Mouse (Mus musculus): ENCODE measurements around the gene Eda. TPM values are rescaled to one million over a fixed set of nuclear protein-coding genes. Genes with fewer than 3 reads are reported as not detected.
"Not testable (repeated sequence)": the region's sequence is repeated elsewhere in the genome, so short reads cannot be mapped to it uniquely, and the experiment has no call there.

The Eda gene
- polyA plus RNA-seq, 1 experiment from 2014 or later: 3.8 TPM

DNA sequence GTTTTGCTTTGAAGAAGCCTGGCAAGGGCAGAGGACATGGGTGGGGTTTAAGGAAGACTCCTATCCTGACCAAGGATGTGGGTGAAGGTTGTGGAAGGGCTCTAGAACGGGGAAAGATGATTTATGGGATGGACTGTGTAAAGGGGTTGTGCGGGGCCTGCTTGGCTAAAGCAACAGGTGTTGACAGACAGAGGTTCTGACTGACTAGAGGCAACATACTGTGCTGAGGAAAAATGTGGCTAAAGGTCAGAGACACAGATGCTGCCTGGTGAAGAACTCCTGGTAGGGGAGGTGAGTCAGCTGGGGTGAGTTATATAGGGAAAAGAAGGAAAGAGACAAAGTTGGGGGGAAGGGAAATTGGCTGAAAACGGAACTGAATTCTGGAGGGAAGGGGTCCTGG, 456.9 kb downstream of the Eda start:
- Histone ChIP-seq H3K9ac (no peak overlapping the region), H3K27ac (no peak overlapping the region), H3K9me3 (no peaks in the 10 kb centered on the region), H3K36me3 (no peaks in the 10 kb centered on the region), H3K4me1 (no peaks in the 10 kb centered on the region), H3K27me3 (peaks cover 17% of the 10 kb centered on the region), H3K4me3 (no peak overlapping the region), H3K4me2 (no peak overlapping the region)
- no peak for ATAC-seq (ENCODE audit: insufficient number of reproducible peaks, low FRiP score, low TSS enrichment, low read depth)
- 41% methylated on average over 3 of the region's 3 CpGs for WGBS

DNA sequence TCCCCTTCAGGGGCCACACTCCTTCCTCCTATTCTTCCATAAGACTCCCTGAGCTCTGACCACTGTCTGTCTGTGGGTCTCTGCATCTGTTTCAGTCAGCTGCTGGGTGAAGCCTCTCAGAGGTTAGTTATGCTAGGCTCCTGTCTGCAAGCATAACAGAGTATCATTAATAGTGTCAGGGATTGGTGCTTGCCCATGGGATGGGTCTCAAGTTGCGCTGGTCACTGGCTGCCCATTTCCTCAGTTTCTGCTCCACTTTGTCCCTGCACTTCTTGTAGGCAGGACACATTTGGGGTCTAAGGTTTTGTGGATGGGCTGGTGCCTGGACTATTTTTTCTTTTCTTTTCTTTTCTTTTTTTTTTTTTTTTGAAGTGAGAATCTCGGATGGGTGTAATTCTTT, 467.2 kb downstream of the Eda start, which contains the start of gene Awat2:
Awat2 (minus strand) TSS at position 101 of the 400 bp plus-strand sequence.
- H3K9ac ChIP-seq; H3K4me3 ChIP-seq; H3K4me1 ChIP-seq; H3K36me3 ChIP-seq; H3K9me3 ChIP-seq; H3K27me3 ChIP-seq; H3K4me2 ChIP-seq; H3K27ac ChIP-seq; ATAC-seq (ENCODE audit: insufficient number of reproducible peaks, low FRiP score, low TSS enrichment, low read depth): not testable (repeated sequence)
- WGBS: 81% methylated on average over 2 of the region's 2 CpGs

DNA sequence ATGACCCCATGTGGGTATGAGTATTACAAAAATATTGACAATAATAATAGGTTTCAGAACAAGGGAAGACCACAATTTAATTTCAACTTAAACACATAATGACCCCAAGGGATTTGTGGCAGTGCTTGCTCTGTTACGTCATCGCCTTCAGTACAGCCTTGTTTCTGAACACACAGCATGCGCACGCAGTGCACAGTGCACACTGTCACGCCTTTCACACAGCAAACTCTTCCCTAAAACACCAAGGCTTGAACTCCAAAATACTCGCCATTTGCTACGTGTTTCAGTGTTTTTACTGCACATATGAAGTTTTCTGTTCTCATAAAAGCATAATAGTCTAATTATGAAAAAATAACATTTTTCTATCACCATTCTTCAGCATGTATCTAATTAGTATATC, 468.1 kb downstream of the Eda start:
- Histone ChIP-seq H3K4me1 (no peaks in the 10 kb centered on the region), H3K4me3 (no peak overlapping the region), H3K9ac (no peak overlapping the region), H3K36me3 (no peaks in the 10 kb centered on the region), H3K27ac (no peak overlapping the region), H3K27me3 (0 out of 2 replicates have a peak, but pooled peaks cover 3% of the 10 kb centered on the region), H3K9me3 (no peaks in the 10 kb centered on the region), H3K4me2 (no peak overlapping the region)
- no peak for ATAC-seq (ENCODE audit: insufficient number of reproducible peaks, low FRiP score, low TSS enrichment, low read depth)
- 81% methylated on average over 7 of the region's 7 CpGs for WGBS

MicroRNA genes within 50 kb of the gene (microRNA counts, 519-probe panel; counts per million panel counts)
- 2,658 counts per million, percentile 56 among the panel's probes with 10 or more counts for microRNA mmu-miR-676

Small RNA genes within 50 kb of the gene (microRNA-seq; reads per million reads assigned to microRNA genes)
- gene Mir676: 867 reads per million, percentile 72 among the genes with 10 or more reads in this experiment

Other genes starting within 250 kb of the Eda start
- gene Tmem28, start 154.6 kb upstream of the Eda start, polyA plus RNA-seq (2015; fragmentation: Nextera tagmentation; extraction: Ambion mirVana): 0.19 and 0.36 TPM in 2 replicates